Mouse (Mus musculus): ENCODE data around the gene Rnf181. TPM values are rescaled to one million over a fixed set of nuclear protein-coding genes. Genes with fewer than 3 reads are reported as not detected.

Gene Rnf181
- polyA plus RNA-seq, 1 experiment = 95.8 TPM

GRCm38 (mm10) chr6:72374820-72375563, 8.2 kb upstream of the Rnf181 start:
- Histone ChIP-seq H3K27ac (ENCODE audit: insufficient read depth, low read length) (no peak overlapping the region), H3K4me1 (ENCODE audit: control insufficient read depth, insufficient read depth, low read length) (no peaks in the 10 kb centered on the region), H3K4me3 (replicated peaks; ENCODE audit: insufficient read depth, low read depth, low read length) (no peak overlapping the region), H3K27me3 (ENCODE audit: control insufficient read depth, insufficient read depth, low read length) (no peaks in the 10 kb centered on the region)
- 84% methylated on average over 15 of the region's 15 CpGs for WGBS
- DNase-seq = no peak
- TF ChIP-seq POLR2A (IDR thresholded peaks at IDR 0.05; ENCODE audit: borderline replicate concordance, insufficient read depth, low read length) (no peak), CTCF (IDR thresholded peaks at IDR 0.05; ENCODE audit: borderline replicate concordance, insufficient read depth, low read depth, low read length) (no peak)

DNA sequence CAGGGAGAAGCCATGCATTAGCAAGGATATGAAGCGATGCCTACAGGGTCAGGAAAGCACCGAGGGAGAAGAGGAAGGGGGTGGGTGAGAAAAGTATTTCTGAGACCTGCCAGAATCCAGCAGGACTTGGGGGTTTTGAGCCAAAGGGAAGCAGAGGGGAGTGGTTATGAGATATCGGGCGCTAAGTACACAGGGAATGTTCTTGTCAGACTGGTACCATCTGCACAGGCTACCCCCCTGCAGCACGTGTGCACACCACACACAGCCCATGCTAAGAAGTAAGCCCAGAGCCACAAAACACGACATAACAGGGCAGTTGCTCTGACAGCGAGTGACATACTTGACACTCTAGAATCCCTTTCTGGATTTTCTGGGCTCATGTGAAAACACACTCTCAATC, 7.5 kb upstream of the Rnf181 start:
- no peak for DNase-seq
- H3K4me3 ChIP-seq (replicated peaks; ENCODE audit: insufficient read depth, low read depth, low read length) = no peak overlapping the region
- no peaks in the 10 kb centered on the region for H3K27me3 ChIP-seq (ENCODE audit: control insufficient read depth, insufficient read depth, low read length)
- no peak overlapping the region for H3K27ac ChIP-seq (ENCODE audit: insufficient read depth, low read length)
- TF ChIP-seq POLR2A (IDR thresholded peaks at IDR 0.05; ENCODE audit: borderline replicate concordance, insufficient read depth, low read length) = no peak
- TF ChIP-seq CTCF (IDR thresholded peaks at IDR 0.05; ENCODE audit: borderline replicate concordance, insufficient read depth, low read depth, low read length) = no peak
- WGBS = 28% methylated on average over 7 of the region's 7 CpGs
- no peaks in the 10 kb centered on the region for H3K4me1 ChIP-seq (ENCODE audit: control insufficient read depth, insufficient read depth, low read length)

GRCm38 (mm10) chr6:72373184-72373583, 6.4 kb upstream of the Rnf181 start:
- no peaks in the 10 kb centered on the region for H3K4me1 ChIP-seq (ENCODE audit: control insufficient read depth, insufficient read depth, low read length)
- DNase-seq = no peak
- WGBS = 64% methylated on average over 4 of the region's 4 CpGs
- H3K27ac ChIP-seq (ENCODE audit: insufficient read depth, low read length) = no peak overlapping the region
- no peaks in the 10 kb centered on the region for H3K27me3 ChIP-seq (ENCODE audit: control insufficient read depth, insufficient read depth, low read length)
- no peak overlapping the region for H3K4me3 ChIP-seq (replicated peaks; ENCODE audit: insufficient read depth, low read depth, low read length)
- TF ChIP-seq POLR2A (IDR thresholded peaks at IDR 0.05; ENCODE audit: borderline replicate concordance, insufficient read depth, low read length) (no peak), CTCF (IDR thresholded peaks at IDR 0.05; ENCODE audit: borderline replicate concordance, insufficient read depth, low read depth, low read length) (no peak)

DNA sequence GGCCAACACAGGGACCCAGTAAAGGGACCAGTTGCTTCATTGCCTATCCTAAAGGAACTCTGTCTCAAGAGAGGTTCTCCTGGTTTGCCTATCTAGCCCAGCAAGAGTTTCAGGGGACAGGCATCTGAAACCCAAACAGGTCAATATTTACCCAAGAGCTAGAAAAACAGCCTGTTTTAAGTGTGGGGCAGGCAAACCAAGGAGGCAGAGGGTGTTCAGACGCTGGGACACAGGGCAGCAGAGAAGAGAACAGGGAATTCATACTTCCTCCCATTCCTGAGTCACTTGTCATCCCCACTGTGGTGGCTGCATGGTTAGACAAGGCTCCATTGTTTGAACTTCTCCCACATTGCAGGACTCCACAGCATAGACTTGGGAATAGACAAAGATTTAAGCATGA, 4.8 kb upstream of the Rnf181 start:
- no peak for DNase-seq
- no peak overlapping the region for H3K27ac ChIP-seq (ENCODE audit: insufficient read depth, low read length)
- TF ChIP-seq POLR2A (IDR thresholded peaks at IDR 0.05; ENCODE audit: borderline replicate concordance, insufficient read depth, low read length) = no peak
- TF ChIP-seq CTCF (IDR thresholded peaks at IDR 0.05; ENCODE audit: borderline replicate concordance, insufficient read depth, low read depth, low read length) = no peak
- WGBS = 23% methylated on average over 1 of the region's 1 CpGs
- H3K27me3 ChIP-seq (ENCODE audit: control insufficient read depth, insufficient read depth, low read length) = no peaks in the 10 kb centered on the region
- H3K4me1 ChIP-seq (ENCODE audit: control insufficient read depth, insufficient read depth, low read length) = no peaks in the 10 kb centered on the region
- no peak overlapping the region for H3K4me3 ChIP-seq (replicated peaks; ENCODE audit: insufficient read depth, low read depth, low read length)

DNA sequence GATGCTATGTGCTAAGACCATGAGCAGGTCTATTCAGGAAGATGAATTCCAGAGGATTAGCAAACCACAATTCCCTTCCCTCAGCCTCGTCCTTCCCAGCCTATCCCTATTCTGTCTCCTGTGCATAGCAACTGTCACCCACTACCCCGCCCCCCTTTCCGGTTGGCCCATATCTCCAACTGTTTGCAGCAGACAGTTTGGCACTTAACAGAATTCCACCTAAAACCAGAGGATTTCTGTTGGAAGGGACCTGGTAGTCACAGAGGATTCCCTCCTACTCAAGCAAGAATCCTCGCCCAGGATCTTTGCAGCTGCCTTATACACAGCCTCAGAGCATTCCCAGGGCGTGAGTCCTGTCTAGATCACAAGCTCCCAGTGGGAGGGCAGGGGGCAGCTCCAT, 4.4 kb upstream of the Rnf181 start:
- 33% methylated on average over 5 of the region's 5 CpGs for WGBS
- Histone ChIP-seq H3K27me3 (ENCODE audit: control insufficient read depth, insufficient read depth, low read length) (no peaks in the 10 kb centered on the region), H3K4me3 (replicated peaks; ENCODE audit: insufficient read depth, low read depth, low read length) (no peak overlapping the region), H3K4me1 (ENCODE audit: control insufficient read depth, insufficient read depth, low read length) (no peaks in the 10 kb centered on the region), H3K27ac (ENCODE audit: insufficient read depth, low read length) (no peak overlapping the region)
- no peak for DNase-seq
- TF ChIP-seq CTCF (IDR thresholded peaks at IDR 0.05; ENCODE audit: borderline replicate concordance, insufficient read depth, low read depth, low read length) (no peak), POLR2A (IDR thresholded peaks at IDR 0.05; ENCODE audit: borderline replicate concordance, insufficient read depth, low read length) (no peak)

DNA sequence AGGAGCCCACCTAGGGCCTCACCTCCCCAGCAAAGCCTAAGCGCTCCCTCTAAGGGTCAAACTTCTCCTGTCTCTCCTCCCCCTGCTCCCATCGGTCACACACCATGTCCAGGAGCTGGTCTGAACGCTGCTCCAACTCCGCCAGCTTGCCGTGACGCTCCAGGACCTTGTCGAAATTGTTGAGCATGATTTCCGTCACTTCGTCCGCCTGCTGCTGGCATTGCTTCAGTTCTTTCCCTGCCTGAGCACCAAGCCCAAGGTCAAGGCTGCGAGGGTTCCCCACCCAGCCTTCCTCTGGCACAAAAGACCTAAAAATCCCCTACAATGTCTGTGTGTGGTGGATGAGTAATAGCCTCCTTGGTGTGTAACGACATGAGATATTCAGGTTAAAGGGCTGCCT, 3.3 kb upstream of the Rnf181 start:
- Histone ChIP-seq H3K27ac (ENCODE audit: insufficient read depth, low read length) (no peak overlapping the region), H3K4me3 (replicated peaks; ENCODE audit: insufficient read depth, low read depth, low read length) (no peak overlapping the region), H3K27me3 (ENCODE audit: control insufficient read depth, insufficient read depth, low read length) (no peaks in the 10 kb centered on the region), H3K4me1 (ENCODE audit: control insufficient read depth, insufficient read depth, low read length) (no peaks in the 10 kb centered on the region)
- DNase-seq = no peak
- TF ChIP-seq POLR2A (IDR thresholded peaks at IDR 0.05; ENCODE audit: borderline replicate concordance, insufficient read depth, low read length) = no peak
- TF ChIP-seq CTCF (IDR thresholded peaks at IDR 0.05; ENCODE audit: borderline replicate concordance, insufficient read depth, low read depth, low read length) = no peak
- WGBS = 58% methylated on average over 12 of the region's 12 CpGs

- Histone ChIP-seq H3K4me3 (replicated peaks; ENCODE audit: insufficient read depth, low read depth, low read length) (no peak overlapping the region), H3K27ac (ENCODE audit: insufficient read depth, low read length) (no peak overlapping the region), H3K27me3 (ENCODE audit: control insufficient read depth, insufficient read depth, low read length) (no peaks in the 10 kb centered on the region), H3K4me1 (ENCODE audit: control insufficient read depth, insufficient read depth, low read length) (no peaks in the 10 kb centered on the region)
- DNase-seq = no peak
- TF ChIP-seq POLR2A (IDR thresholded peaks at IDR 0.05; ENCODE audit: borderline replicate concordance, insufficient read depth, low read length) (no peak), CTCF (IDR thresholded peaks at IDR 0.05; ENCODE audit: borderline replicate concordance, insufficient read depth, low read depth, low read length) (0 out of 2 replicates have a peak, but pooled peaks have one; percentile 4)
- WGBS = 86% methylated on average over 4 of the region's 4 CpGs
These were observed 2.8 kb upstream of the Rnf181 start for GRCm38 (mm10) chr6:72369557-72369956.

- Histone ChIP-seq H3K4me3 (replicated peaks; ENCODE audit: insufficient read depth, low read depth, low read length) (no peak overlapping the region), H3K27me3 (ENCODE audit: control insufficient read depth, insufficient read depth, low read length) (no peaks in the 10 kb centered on the region), H3K27ac (ENCODE audit: insufficient read depth, low read length) (no peak overlapping the region), H3K4me1 (ENCODE audit: control insufficient read depth, insufficient read depth, low read length) (no peaks in the 10 kb centered on the region)
- TF ChIP-seq CTCF (IDR thresholded peaks at IDR 0.05; ENCODE audit: borderline replicate concordance, insufficient read depth, low read depth, low read length) = no peak
- TF ChIP-seq POLR2A (IDR thresholded peaks at IDR 0.05; ENCODE audit: borderline replicate concordance, insufficient read depth, low read length) = no peak
- DNase-seq = no peak
- 69% methylated on average over 4 of the region's 4 CpGs for WGBS
These were observed 761 bp upstream of the Rnf181 start for GRCm38 (mm10) chr6:72367460-72367974.

All from cerebellum, adult 2 months (tissue).